Mouse (Mus musculus) right cerebral cortex, adult 18-20 months (tissue): Measurements from ENCODE around the gene Gm4175.
"Not testable (repeated sequence)": the region's sequence is repeated elsewhere in the genome, so short reads cannot be mapped to it uniquely, and the experiment has no call there.

Experiments
- DNase-seq: peaks from one replicate; pipeline ENCODE4 v3.0.0; 2022; ENCODE audit warnings: mixed read lengths

The Gm4175 gene

GRCm38 (mm10) chr7:21761375-21761774, at the start of gene Gm4175:
Gene Gm4175 (minus strand): TSS chr7:21761475.
- DNase-seq, result not testable (repeated sequence)

GRCm38 (mm10) chr7:21796628-21797027, 35.4 kb upstream of the Gm4175 start, which contains the start of gene Gm4177:
Gene Gm4177 (minus strand): TSS chr7:21796728.
- not testable (repeated sequence) for DNase-seq
